Mouse (Mus musculus): ENCODE measurements around the gene Ddx31. TPM values are rescaled to one million over a fixed set of nuclear protein-coding genes. Genes with fewer than 3 reads are reported as not detected.

The Ddx31 gene
- total RNA-seq, 2 experiments from 2014 or later: 0.68 TPM; not detected in 1

GRCm38 (mm10) chr2:28909818-28910710 lies 69.9 kb downstream of the Ddx31 start:
- no peak for ATAC-seq (replicated peaks; ENCODE audit: low FRiP score, poor library complexity, severe bottlenecking)

GRCm38 (mm10) chr2:28910877-28911276 lies 70.7 kb downstream of the Ddx31 start:
- ATAC-seq (replicated peaks; ENCODE audit: low FRiP score, poor library complexity, severe bottlenecking): no peak

DNA sequence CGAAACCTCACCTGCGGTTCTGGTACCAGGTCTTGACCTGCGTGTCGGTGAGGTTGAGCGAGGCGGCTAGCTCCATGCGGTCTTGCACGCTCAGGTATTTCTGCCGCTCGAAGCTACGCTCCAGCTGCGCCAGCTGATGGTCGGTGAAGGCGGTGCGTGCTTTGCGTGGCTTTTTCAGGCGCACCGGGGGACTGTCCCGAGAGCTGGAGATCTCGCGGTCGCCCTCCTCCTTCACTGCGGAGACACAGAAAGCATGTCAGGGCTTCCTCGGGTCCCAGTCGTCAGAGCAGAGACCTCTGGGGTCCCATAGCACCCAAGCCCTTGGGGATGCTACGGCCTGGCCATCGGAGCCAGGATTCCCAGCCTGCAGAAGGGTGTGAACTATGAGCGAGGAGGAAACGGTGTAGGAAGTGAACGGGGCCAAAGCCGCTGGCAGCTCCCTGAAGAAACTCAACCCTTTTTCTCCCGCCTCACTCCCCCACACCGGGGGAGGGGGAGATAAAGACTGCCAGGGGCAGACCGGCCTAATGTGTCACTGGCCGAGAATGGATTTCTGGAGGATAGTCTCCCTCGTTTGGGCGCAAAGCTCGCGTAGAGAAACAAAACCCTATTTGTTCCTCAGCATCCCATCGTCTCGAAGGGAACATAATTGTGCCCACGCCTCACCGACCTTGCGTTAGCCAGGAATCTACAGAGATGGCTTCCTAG lies 71.3 kb downstream of the Ddx31 start:
- ATAC-seq (replicated peaks; ENCODE audit: low FRiP score, poor library complexity, severe bottlenecking): no peak

- no peak for ATAC-seq (replicated peaks; ENCODE audit: low FRiP score, poor library complexity, severe bottlenecking)
Observed at GRCm38 (mm10) chr2:28912039-28912700, 72.0 kb downstream of the Ddx31 start.

- no peak for ATAC-seq (replicated peaks; ENCODE audit: low FRiP score, poor library complexity, severe bottlenecking)
Observed at GRCm38 (mm10) chr2:28912961-28913360, 72.8 kb downstream of the Ddx31 start.

DNA sequence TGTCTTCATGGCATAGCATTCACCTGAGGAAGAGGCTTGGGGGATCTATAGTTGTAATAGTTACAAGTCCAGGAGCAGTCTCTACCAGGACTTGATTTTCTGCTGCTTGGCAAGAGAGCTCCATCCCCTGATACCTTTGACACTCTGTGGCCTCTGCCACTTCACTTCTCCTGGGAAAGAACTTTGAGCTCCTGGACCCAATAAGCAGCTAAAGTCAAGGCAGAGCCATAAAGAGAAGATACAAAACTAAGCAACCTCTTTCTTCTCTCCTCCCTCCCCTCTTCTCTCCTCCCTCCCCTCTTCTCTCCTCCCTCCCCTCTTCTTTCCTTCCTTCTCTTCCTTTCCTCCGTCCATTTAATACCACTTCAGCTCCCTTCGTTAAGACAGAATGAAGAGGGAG lies 73.9 kb downstream of the Ddx31 start:
- no peak for ATAC-seq (replicated peaks; ENCODE audit: low FRiP score, poor library complexity, severe bottlenecking)

GRCm38 (mm10) chr2:28915104-28915738 lies 75.0 kb downstream of the Ddx31 start:
- no peak for ATAC-seq (replicated peaks; ENCODE audit: low FRiP score, poor library complexity, severe bottlenecking)

GRCm38 (mm10) chr2:28915768-28916512 lies 75.7 kb downstream of the Ddx31 start:
- no peak for ATAC-seq (replicated peaks; ENCODE audit: low FRiP score, poor library complexity, severe bottlenecking)

DNA sequence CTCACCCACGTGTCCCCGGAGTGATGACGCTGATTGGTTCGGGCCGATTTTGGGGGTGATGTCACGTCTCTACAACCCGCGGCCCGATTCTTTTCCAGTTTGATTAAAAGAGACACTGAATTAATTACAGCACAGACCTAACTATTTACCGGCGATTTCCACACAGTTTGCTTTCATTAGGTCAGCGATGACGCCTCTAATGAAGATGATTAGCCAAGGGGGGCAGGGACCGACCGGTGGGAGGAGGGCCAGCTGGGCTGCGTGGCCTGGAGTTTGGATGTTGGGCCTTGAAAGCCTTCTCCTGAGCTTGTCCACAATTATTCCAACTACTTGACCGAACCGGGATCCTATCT lies 76.3 kb downstream of the Ddx31 start, which contains the start of gene Barhl1:
Barhl1 (minus strand) TSS at position 156 of the 353 bp plus-strand sequence.
- ATAC-seq (replicated peaks; ENCODE audit: low FRiP score, poor library complexity, severe bottlenecking): no peak

- no peak for ATAC-seq (replicated peaks; ENCODE audit: low FRiP score, poor library complexity, severe bottlenecking)
Observed at GRCm38 (mm10) chr2:28917156-28917517, 76.9 kb downstream of the Ddx31 start.

DNA sequence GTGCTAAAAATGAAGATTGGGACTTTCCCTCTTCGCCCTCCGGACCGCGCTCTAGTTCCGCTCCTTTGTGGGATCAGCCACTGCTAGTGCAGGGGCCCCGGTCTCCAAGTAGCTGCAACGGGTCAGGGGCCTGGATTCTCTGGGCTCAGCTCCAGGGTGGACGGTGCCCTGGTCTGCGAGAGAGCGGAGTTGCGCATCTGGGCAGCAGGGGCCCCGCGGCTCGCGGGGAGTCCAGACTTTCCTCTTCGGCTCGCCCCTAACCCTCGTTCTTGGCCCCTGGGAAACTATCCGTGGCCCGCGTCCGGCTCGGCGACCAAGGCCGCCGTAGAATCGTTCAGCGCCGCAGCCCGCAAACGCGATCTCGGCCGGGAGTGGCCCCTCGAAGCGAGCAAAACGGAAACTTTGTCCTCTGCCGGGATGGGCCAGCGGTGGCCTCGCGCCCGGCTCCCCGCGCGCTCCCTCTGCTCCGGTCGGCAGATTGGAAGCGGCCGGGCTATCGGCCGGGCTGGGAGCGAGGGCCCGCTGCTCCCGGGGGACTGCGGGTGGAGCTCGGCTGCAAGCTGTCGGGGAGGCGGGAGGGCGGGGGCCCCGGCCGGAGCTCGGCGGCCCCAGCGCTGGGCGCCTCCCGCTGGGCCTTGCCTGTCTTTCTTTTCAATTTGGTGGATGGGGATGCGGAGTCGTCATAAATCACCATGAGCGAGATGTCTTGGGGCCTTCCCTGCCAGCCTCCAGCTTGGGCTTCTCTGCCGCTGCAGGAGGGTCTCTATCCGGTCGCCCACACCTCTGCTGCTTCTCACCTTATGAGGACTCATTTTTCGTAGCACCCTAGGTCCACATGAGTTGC lies 77.5 kb downstream of the Ddx31 start:
- ATAC-seq (replicated peaks; ENCODE audit: low FRiP score, poor library complexity, severe bottlenecking): no peak

- no peak for ATAC-seq (replicated peaks; ENCODE audit: low FRiP score, poor library complexity, severe bottlenecking)
Observed at GRCm38 (mm10) chr2:28919001-28919400, 78.8 kb downstream of the Ddx31 start.

DNA sequence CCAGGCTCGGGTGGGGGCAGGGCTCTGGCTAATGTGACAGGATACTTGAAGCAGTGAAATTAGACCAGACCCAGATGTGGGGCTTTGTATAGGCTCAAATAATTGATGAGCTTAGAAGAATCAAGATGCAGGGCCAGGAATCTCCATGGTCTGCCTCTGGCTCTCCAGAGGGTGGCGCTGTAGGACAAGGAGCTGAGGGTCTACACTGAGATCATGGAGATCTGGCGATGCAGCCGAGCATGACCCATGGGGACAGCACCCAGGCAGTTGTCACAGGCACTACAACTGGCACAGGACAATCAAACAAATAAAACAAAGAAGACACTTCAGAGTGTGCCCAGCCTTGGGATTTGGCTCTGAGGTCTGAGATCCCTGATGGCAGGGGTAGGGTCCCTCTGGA lies 83.7 kb downstream of the Ddx31 start:
- no peak for ATAC-seq (replicated peaks; ENCODE audit: low FRiP score, poor library complexity, severe bottlenecking)

- ATAC-seq (replicated peaks; ENCODE audit: low FRiP score, poor library complexity, severe bottlenecking): no peak
Observed at GRCm38 (mm10) chr2:28930571-28930970, 90.4 kb downstream of the Ddx31 start.

- ATAC-seq (replicated peaks; ENCODE audit: low FRiP score, poor library complexity, severe bottlenecking): no peak
Observed at GRCm38 (mm10) chr2:28938997-28939396, 98.8 kb downstream of the Ddx31 start.

- no peak for ATAC-seq (replicated peaks; ENCODE audit: low FRiP score, poor library complexity, severe bottlenecking)
Observed at GRCm38 (mm10) chr2:28943666-28944516, 103.7 kb downstream of the Ddx31 start.

GRCm38 (mm10) chr2:28945388-28945787 lies 105.2 kb downstream of the Ddx31 start:
- ATAC-seq (replicated peaks; ENCODE audit: low FRiP score, poor library complexity, severe bottlenecking): no peak

DNA sequence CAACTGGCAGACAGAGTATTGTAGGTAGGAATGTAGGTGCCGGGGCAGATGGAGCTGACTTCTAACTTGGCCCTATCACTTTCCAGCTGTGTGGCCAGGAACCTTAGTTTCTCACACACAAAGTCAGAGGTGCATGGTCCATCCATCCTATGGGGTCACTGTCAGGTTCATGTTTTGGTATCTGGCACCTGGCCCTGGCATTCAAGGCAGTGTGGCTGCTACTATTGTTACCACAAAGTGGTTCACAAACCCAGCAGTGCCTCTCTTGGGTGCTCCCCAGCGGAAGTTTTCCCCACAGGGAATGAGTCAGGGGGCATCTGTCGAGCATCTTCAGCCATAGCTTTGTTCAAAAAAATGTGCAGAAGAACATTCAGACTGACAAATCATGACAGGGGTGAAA lies 106.1 kb downstream of the Ddx31 start:
- ATAC-seq (replicated peaks; ENCODE audit: low FRiP score, poor library complexity, severe bottlenecking): no peak
